Mouse (Mus musculus) 3T3-L1 (cell line): ENCODE measurements around the gene Smg6.

ENCODE experiments used
- DNase-seq: peaks from one replicate; pipeline ENCODE4 v3.0.0-alpha.2; 2015; ENCODE audit warnings: low read depth, low spot score

Smg6 gene

DNA sequence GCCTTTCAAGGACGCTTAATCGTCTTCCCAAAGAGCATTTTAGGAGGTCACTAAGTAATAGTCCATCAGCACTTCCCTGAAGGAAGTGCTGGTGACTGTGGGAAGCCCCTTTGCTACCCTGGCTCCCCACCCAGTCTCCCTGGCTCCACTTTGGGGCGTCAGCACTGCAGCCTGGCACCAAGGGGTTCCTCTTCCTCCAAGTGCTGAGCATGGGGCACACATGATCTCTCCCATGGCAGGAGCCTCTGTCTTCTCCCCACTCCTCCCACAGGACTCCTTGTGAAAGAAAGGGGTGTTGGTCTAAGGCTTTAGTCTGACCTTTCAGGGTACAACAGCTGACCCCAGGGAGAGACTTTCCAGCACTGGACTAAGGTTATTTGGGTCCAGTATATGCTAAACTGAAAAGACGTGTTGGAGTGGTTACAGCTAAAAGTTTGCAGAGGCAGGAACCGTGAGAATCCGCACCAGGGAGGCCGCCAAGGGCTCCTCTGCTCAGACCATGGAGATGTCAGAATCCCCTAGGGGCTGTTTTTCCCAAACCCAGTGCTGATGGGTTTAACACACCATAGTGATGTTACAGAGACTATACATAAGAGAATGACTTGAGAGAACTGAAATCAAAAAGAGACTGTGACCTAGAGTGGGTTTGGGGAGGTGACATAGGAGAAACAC is 122.2 kb downstream of the Smg6 start:
- DNase-seq: no peak

DNA sequence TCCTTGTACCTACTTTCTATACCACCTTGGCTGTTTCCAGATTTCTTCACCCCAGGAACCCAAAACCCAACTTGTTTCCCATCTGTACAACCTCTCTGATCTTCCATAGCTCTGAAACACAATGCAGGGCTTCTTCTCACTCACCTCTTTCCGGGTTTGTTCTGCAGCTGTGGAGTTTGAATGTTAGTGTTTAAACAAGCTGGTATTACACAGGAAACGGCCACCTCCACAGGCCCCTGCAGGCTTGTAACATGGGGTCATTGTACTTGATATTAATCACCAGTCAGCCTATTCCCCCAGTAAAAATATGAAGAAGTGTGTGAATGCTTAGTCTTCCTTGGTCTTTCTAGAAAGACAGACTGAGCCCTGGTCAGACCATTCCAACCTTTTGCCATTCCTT is 123.5 kb downstream of the Smg6 start:
- no peak for DNase-seq

- no peak for DNase-seq
Observed at GRCm38 (mm10) chr11:75049807-75050206, 124.2 kb downstream of the Smg6 start.

- peak; percentile 78 for DNase-seq
Observed at GRCm38 (mm10) chr11:75051239-75051638, 125.6 kb downstream of the Smg6 start.

- DNase-seq: peak; percentile 73
Observed at GRCm38 (mm10) chr11:75051712-75052550, 126.3 kb downstream of the Smg6 start.

GRCm38 (mm10) chr11:75053020-75053419 is 127.4 kb downstream of the Smg6 start:
- peak; percentile 80 for DNase-seq

- peak; percentile 31 for DNase-seq
Observed at GRCm38 (mm10) chr11:75053722-75054121, 128.1 kb downstream of the Smg6 start.

DNA sequence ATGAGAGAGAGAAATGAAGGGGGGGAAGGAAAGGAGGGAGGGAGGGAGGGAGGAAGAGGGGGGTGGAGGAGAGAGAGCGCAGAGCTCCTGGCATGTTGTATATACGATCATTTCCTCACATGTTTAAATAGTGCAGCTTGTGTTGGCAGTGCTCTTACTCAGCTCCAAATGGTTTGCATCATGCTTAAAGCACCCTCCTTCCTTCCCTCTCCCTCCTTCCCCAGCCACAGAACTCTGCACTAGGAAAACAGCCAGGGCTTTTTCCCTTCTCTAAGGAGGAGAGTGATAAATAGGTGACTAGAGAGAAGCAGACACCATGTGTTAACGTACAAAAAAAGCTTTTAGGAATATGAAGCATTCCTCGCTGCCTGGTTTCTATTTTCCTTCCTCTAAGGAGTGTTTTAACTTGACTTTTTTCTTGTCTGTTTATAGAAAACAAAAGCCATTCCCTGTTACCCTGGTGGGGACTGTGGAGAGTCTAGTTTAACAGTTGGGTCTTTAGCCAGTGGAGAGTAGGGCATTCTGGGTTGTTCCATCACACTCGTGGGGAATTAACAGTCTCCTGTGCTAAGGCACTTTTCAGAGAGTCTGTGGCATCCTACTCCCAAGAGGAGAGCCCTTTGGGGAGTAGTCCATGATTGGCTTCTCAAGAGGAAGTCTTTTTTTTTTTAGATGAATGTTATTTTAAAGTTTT is 128.7 kb downstream of the Smg6 start:
- DNase-seq: peak; percentile 89

DNA sequence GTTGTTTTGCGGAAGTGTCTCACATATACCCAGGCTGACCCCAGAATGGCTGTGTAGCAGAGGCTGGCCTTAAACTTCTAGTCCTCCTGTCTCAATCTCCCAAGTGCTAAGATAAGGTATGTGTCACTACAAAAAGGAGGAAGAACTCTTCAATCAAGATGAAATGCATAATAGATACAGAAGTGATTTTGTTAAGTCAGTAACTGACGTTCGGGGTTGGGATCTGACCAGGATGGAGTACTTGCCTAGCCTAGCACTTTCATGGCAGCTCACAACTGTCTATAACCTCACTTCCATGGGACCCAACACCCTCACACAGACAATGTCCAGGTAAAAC is 129.2 kb downstream of the Smg6 start:
- no peak for DNase-seq

- no peak for DNase-seq
Observed at GRCm38 (mm10) chr11:75062650-75063049, 137.0 kb downstream of the Smg6 start.

DNA sequence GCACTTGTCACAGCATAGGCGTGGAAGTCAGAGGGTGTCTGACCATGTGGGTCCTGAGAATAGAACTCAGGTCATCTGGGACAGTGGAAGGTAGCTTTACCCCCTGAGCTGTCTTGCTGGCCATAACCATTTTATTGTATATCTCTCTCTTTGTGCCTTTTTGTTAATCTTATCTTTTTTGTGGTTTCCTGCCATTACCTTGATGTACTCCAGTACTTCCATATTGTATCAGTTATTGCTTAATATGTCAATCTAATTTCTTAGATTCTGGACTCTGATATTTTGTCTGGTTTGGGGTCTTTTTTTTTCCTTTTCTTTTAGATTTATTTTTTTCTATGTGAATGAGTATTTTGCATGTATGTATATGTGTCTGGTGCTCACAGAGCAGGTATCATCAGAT is 138.6 kb downstream of the Smg6 start:
- no peak for DNase-seq

GRCm38 (mm10) chr11:75071352-75071751 is 145.7 kb downstream of the Smg6 start:
- DNase-seq: no peak

DNA sequence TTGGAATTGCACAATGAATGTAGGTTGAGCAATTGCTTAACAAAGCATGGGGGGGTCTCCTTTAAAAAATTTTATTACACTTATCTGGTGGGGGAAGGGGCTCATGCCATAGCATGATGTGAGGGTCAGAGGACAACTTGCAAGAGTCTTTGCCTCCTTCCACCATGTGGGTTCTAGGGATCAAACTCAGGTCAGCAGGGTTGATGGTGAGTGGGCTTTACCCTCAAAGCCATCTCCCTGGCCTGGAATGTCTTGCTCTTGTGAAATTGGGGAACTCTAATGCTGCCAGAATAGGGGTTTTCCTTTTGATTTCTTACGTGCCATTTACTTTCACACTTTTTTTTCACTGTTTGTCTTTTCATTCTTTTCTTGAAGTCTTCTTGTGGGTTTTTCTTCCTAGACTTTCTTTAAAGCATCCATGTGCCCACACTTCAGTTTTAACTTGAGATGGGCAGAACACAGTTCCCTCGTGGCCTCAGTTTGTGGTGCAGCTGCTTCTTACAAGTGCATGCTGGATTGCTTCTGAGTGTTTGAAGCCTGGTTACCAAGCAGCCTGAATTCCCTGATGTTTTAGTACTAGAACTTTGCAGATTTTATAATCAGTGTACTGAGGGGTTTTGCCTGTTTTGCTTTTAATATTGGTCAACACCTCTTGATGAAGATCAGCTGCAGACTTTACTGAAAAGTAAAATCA is 147.5 kb downstream of the Smg6 start:
- no peak for DNase-seq

DNA sequence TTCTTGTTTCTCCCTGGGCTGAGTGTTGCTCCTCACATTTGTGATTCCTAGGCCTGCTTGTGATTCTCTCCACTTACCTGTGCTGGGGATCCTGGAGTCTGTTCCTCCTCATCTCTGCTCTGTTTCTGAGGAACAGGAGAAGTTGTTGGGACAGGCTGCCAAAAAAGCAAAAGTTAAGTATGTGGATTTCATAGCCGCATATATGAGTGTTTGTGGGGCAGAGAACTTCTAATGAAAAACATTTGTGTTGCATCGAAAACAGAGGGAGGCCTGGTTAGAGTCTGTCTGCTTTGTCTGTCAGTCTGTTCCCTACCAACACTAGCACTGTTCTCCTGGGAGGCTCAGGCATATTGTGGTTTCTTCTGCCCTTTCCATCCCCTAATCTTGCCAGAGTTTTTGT is 148.1 kb downstream of the Smg6 start:
- DNase-seq: no peak

DNA sequence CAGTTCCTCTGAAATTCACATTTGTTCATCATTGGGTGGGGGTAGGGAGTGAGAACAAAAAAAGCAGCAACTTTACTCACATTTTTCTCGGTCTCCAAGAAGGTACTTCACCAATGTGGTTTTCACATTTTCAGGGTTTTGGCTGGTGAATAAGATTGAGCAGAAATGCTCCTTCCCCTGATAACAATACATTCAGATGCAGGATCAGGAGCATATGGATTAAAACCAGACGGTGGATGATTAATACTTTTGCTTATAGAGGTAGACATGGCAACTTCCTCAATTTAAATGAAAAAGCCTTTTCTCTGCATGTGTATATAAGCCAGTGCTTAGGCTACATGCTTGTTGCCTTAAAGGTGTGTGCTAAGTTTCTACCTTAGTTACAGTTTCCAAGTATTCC is 148.9 kb downstream of the Smg6 start:
- DNase-seq: no peak

GRCm38 (mm10) chr11:75078616-75079015 is 153.0 kb downstream of the Smg6 start:
- no peak for DNase-seq

GRCm38 (mm10) chr11:75083031-75083430 is 157.4 kb downstream of the Smg6 start:
- no peak for DNase-seq

DNA sequence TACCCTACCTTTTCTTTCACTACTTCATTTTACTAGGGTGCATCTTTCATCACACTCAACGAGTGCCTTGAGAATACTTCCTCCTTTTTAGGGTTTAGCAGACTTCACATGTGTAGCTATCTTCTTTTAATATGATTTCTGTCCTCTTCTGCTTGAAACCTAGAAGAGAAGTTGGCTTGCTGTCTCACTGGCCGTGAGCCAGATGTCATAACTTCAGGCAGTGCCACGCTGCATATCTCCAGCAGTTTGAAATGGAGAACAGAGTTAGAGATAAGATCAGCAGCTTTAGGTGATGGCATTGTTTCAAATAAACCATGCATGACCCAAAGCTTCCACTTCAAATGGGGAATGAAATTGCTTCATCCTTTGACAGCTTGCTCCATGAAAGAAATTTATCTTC is 166.5 kb downstream of the Smg6 start:
- DNase-seq: peak; percentile 30

GRCm38 (mm10) chr11:75092656-75093055 is 167.0 kb downstream of the Smg6 start:
- DNase-seq: no peak

DNA sequence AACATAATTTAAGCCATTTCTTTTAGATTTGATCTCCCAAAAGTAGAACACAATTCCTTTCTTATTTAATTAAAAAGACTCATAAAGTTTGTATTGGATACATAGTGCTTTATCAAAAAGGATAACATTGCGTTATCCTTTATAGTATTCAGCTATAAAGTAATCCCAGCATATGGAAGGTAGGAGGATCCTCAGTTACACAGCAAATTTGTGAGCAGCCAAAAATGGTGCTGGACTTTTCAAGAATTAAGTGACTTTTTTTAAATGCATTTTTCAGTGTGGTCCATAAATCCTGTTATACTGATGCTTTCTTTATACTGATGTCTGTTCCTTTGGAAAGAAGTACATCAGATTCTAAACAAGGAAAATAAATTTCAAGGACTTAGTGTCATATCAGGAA is 169.1 kb downstream of the Smg6 start:
- no peak for DNase-seq

DNA sequence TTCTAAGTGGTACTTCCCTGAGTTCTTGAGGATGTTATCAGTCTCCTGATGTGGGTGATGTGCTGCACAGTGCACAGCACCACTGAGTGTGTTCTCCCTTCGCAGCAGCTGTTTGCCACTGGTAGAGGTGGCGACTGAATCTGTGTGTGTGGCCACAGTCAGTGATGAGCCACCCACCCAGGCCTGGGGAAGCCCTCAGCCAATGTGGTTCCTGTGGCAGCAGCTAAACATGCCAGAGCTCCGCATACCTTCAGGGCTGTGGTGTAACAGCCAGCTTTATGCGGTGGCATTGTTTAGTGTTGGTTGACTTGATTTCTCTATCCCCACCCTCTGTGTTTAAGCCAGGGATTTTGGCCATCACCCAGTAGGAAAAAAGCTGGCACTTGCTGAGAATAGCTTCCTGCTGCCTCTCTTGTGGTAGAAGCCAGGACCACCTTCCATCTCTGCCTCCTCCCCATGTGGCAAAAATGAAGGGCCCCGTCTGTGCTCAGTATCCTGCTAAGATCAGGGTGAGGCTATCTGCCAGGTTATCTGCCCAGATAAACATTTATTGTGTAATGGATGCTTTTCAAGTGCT is 177.2 kb downstream of the Smg6 start:
- DNase-seq: peak; percentile 18

DNA sequence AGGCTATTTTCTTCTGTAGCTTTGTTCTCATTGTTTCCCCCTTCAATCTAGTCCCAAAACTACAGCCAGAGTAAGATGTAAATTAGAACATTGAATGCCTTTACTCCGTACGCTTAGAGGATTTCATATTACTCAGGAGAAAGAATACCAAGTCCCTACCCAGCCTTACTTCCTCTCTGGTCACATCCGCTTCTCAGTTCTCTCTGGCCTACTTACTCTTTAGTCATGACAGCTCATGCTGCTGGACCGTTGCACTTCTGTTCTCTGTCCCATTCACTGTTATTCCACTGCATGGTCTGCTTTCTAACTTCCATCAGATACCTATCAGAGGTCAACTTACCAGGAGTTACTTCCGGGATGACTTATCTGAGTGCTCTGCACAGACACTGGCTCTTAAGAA is 181.0 kb downstream of the Smg6 start:
- no peak for DNase-seq
